Mouse (Mus musculus): ENCODE measurements around the gene Foxf1. TPM values are rescaled to one million over a fixed set of nuclear protein-coding genes. Genes with fewer than 3 reads are reported as not detected.
A peak's percentile ranks its signal among the peaks of the same experiment; 100 is the strongest.

Gene Foxf1
- polyA plus RNA-seq, 1 experiment from 2014 or later, result 5.6 TPM

DNA sequence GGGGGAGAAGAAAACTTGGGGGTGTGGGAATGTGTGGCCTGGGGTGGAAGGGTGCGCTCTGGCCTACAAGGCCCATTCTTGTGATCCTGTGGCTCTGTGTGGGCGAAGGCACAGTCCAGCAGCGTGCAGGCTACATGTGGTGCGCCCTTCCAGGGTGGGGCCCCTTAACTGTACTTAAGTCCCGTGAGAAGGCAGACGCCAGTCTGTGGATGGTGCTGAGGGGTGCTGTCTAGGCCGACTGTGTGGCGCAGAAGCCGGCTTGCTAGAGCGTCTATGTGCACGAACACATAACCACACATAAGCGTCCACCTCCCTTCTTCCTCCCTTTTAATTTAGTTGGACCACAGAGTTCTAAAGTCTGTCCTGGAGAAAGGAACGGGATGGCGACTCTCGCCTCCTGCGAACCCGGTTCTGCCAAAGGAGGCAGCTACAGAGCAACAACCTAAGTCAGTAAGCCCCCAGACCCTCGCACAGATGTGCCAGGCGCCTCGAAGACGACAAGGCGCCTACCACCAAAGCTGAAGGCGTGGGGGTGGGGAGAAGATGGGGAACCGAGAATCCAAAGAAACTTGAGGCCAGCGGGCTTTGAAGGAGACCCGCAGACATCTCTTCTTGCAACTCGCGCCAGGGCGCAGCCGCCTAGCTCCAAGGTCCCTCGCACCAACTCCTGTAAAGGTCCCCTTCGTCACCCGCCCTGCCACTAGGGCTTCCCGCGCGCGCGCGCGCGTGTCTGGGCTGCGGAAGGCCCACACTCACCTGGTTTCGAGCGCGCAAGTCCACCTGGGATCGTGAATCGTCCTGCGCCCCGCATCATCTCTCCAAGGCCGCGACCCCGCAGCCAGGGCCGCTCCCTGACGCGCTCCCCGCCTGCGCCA, 1.7 kb upstream of the Foxf1 start:
- peak overlapping the region; percentile 58 for H3K4me3 ChIP-seq (replicated peaks)
- DNase-seq, result no peak
- no peaks in the 10 kb centered on the region for H3K36me3 ChIP-seq
- 0 out of 2 replicates have a peak, but pooled peaks cover 8% of the 10 kb centered on the region for H3K4me1 ChIP-seq (replicated peaks)
- peak overlapping the region; percentile 39 for H3K9ac ChIP-seq
- peak overlapping the region; percentile 64 for H3K27ac ChIP-seq
- ATAC-seq (ENCODE audit: low read depth), result no peak
- peak overlapping the region; percentile 64 for H3K4me2 ChIP-seq
- WGBS (ENCODE audit: insufficient replicate concordance), result 3% methylated on average over 57 of the region's 57 CpGs
- no peaks in the 10 kb centered on the region for H3K9me3 ChIP-seq (replicated peaks)
- peaks cover 99% of the 10 kb centered on the region for H3K27me3 ChIP-seq

DNA sequence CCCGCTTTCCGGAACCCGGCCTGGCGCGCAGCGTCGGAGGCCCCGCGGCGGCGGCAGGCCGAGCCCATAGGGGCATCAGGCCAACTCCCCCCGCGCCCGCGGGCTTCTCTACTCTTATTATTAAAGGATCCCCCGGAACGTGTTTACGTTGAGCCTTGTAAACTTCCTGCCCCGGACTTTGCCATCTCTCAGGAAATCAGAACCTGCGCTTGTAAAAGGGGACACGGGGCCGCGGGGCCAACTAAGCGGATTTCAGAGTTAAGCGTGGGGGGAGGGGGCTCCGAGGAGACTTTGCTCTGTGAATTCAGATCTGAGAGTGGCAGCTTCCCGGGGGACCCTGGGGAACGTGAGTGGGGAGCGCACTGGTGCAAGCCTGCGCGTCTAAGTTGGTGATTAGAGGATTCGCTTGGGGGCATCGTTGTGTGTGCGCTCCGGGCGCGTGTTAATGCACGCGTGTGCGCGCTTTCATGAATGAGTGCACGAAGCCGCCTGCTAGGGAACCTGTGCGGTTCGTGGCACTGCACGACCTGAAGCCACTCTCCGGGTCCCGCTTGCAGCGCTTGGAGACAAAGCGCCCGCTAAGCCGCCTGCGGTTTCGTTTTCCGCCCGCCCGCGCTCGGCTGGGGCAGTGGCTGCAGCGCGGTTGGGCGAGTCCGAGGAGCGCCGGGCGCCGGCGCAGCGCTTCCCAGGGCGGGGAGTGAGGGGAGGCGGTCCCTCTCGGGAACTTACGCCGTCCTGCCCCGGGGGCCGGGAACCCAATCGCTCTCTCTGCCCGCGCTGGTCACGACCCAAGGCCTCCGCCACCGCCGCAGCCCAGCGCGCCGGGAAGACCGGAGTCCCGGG, 872 bp upstream of the Foxf1 start:
- ATAC-seq (ENCODE audit: low read depth) (0 out of 2 replicates have a peak, but pooled peaks have one; percentile 15), DNase-seq (no peak)
- Histone ChIP-seq H3K4me3 (replicated peaks) (peak overlapping the region; percentile 58), H3K4me2 (peak overlapping the region; percentile 64), H3K4me1 (replicated peaks) (0 out of 2 replicates have a peak, but pooled peaks cover 8% of the 10 kb centered on the region), H3K36me3 (no peaks in the 10 kb centered on the region), H3K27me3 (peaks cover 100% of the 10 kb centered on the region), H3K9ac (peak overlapping the region; percentile 39), H3K27ac (peak overlapping the region; percentile 64; the same call in 1 of the 2 replicates), H3K9me3 (replicated peaks) (no peaks in the 10 kb centered on the region)
- WGBS (ENCODE audit: insufficient replicate concordance), result under 1% methylated on average over 89 of the region's 89 CpGs

DNA sequence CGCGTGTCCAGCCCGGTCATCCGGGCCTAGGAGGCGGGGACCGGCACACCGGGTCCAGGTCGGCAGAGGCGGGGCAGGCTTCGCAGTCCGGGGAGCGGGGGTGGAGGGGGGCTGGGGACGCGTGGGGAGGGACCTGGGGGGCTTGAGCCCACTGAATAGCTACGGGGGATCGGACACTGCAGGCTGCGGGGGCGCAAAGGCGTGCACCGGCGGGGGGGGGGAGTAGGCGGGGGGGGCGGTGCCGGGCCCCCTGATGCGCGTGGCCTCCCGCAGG, 313 bp upstream of the Foxf1 start:
- H3K9ac ChIP-seq, result no peak overlapping the region
- peaks cover 100% of the 10 kb centered on the region for H3K27me3 ChIP-seq
- peak overlapping the region; percentile 64 for H3K4me2 ChIP-seq
- ATAC-seq (ENCODE audit: low read depth) (0 out of 2 replicates have a peak, but pooled peaks have one; percentile 5), DNase-seq (no peak)
- H3K36me3 ChIP-seq, result no peaks in the 10 kb centered on the region
- no peaks in the 10 kb centered on the region for H3K9me3 ChIP-seq (replicated peaks)
- H3K4me1 ChIP-seq (replicated peaks), result 0 out of 2 replicates have a peak, but pooled peaks cover 8% of the 10 kb centered on the region
- 0% methylated on average over 7 of the region's 27 CpGs for WGBS (ENCODE audit: insufficient replicate concordance)
- 0 out of 2 replicates have a peak overlapping the region, but pooled peaks have one; percentile 34 for H3K27ac ChIP-seq
- H3K4me3 ChIP-seq (replicated peaks), result peak overlapping the region; percentile 58

- peak overlapping the region; percentile 64; the same call in 1 of the 2 replicates for H3K4me2 ChIP-seq
- H3K27me3 ChIP-seq, result peaks cover 100% of the 10 kb centered on the region
- ATAC-seq (ENCODE audit: low read depth), result no peak
- 0 out of 2 replicates have a peak, but pooled peaks cover 8% of the 10 kb centered on the region for H3K4me1 ChIP-seq (replicated peaks)
- peak overlapping the region; percentile 54 for H3K9ac ChIP-seq
- H3K27ac ChIP-seq, result no peak overlapping the region
- WGBS (ENCODE audit: insufficient replicate concordance), result 4% methylated on average over 30 of the region's 30 CpGs
- no peak for DNase-seq
- no peaks in the 10 kb centered on the region for H3K9me3 ChIP-seq (replicated peaks)
- peak overlapping the region; percentile 58 for H3K4me3 ChIP-seq (replicated peaks)
- no peaks in the 10 kb centered on the region for H3K36me3 ChIP-seq
These were observed 825 bp downstream of the Foxf1 start for GRCm38 (mm10) chr8:121085011-121085410.

GRCm38 (mm10) chr8:121085561-121085960, 1.4 kb downstream of the Foxf1 start:
- ATAC-seq (ENCODE audit: low read depth), result no peak
- Histone ChIP-seq H3K4me3 (replicated peaks) (peak overlapping the region; percentile 58), H3K36me3 (no peaks in the 10 kb centered on the region), H3K9me3 (replicated peaks) (no peaks in the 10 kb centered on the region), H3K4me1 (replicated peaks) (0 out of 2 replicates have a peak, but pooled peaks cover 8% of the 10 kb centered on the region), H3K9ac (peak overlapping the region; percentile 54), H3K4me2 (peak overlapping the region; percentile 64; the same call in 1 of the 2 replicates), H3K27me3 (peaks cover 100% of the 10 kb centered on the region), H3K27ac (no peak overlapping the region)
- DNase-seq, result no peak
- WGBS (ENCODE audit: insufficient replicate concordance), result 53% methylated on average over 3 of the region's 3 CpGs

GRCm38 (mm10) chr8:121086004-121086900, 2.1 kb downstream of the Foxf1 start:
- Histone ChIP-seq H3K4me3 (replicated peaks) (peak overlapping the region; percentile 58), H3K4me2 (peak overlapping the region; percentile 28), H3K27ac (no peak overlapping the region), H3K9me3 (replicated peaks) (no peaks in the 10 kb centered on the region), H3K9ac (peak overlapping the region; percentile 54), H3K27me3 (peaks cover 100% of the 10 kb centered on the region), H3K4me1 (replicated peaks) (peaks cover 8% of the 10 kb centered on the region; the same call in 1 of the 2 replicates), H3K36me3 (no peaks in the 10 kb centered on the region)
- 20% methylated on average over 19 of the region's 19 CpGs for WGBS (ENCODE audit: insufficient replicate concordance)
- DNase-seq (no peak), ATAC-seq (ENCODE audit: low read depth) (no peak)

GRCm38 (mm10) chr8:121088281-121088680, 4.1 kb downstream of the Foxf1 start:
- no peak for ATAC-seq (ENCODE audit: low read depth)
- no peak for DNase-seq
- Histone ChIP-seq H3K9ac (no peak overlapping the region), H3K4me2 (no peak overlapping the region), H3K27ac (no peak overlapping the region), H3K9me3 (replicated peaks) (no peaks in the 10 kb centered on the region), H3K36me3 (no peaks in the 10 kb centered on the region), H3K4me3 (replicated peaks) (0 out of 2 replicates have a peak overlapping the region, but pooled peaks have one; percentile 1), H3K4me1 (replicated peaks) (peaks cover 6% of the 10 kb centered on the region; the same call in 1 of the 2 replicates), H3K27me3 (peaks cover 98% of the 10 kb centered on the region)
- 22% methylated on average over 8 of the region's 8 CpGs for WGBS (ENCODE audit: insufficient replicate concordance)

DNA sequence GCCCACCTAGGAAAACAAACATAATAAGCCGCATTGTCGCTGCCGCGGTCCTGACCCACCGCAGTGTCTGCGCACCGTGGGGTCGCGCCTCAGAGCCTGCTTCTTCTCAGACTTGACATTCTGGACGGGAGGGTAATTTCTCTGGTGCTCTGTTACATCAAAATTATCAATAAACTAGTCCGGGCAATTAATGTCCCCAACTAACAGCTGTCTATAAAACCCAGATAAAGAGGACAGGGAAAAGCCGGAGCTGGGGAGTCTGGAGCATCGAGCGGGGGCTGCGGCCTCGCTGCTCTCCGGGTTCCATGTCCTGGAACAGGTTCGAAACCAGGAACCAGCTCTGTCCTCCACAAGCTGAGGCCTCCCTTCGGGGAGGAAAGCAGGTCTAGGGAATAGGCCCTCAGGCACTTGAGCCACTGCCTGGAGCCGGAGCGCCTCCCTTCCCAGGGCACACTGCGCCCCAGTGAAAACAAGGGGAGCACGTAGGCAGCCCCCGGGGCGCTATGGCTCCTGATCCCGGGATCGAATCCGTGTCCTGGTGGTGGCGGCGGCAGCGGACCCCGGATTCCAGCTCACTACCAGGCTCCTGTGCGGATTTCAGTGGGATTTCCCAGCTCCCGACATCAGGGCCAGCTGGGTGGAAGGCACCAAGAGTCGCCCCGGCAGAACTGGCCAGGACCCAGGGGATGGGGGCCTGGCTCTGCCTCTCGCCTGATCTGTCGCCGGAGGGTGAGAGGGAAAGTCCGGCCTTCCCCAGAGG, 4.9 kb downstream of the Foxf1 start:
- peaks cover 3% of the 10 kb centered on the region; the same call in 1 of the 2 replicates for H3K4me1 ChIP-seq (replicated peaks)
- 0 out of 2 replicates have a peak overlapping the region, but pooled peaks have one; percentile 17 for H3K9ac ChIP-seq
- peaks cover 98% of the 10 kb centered on the region for H3K27me3 ChIP-seq
- H3K4me2 ChIP-seq, result peak overlapping the region; percentile 24
- ATAC-seq (ENCODE audit: low read depth) (no peak), DNase-seq (no peak)
- H3K9me3 ChIP-seq (replicated peaks), result no peaks in the 10 kb centered on the region
- H3K4me3 ChIP-seq (replicated peaks), result peak overlapping the region; percentile 6; the same call in 1 of the 2 replicates
- H3K36me3 ChIP-seq, result no peaks in the 10 kb centered on the region
- 17% methylated on average over 40 of the region's 40 CpGs for WGBS (ENCODE audit: insufficient replicate concordance)
- H3K27ac ChIP-seq, result no peak overlapping the region

DNA sequence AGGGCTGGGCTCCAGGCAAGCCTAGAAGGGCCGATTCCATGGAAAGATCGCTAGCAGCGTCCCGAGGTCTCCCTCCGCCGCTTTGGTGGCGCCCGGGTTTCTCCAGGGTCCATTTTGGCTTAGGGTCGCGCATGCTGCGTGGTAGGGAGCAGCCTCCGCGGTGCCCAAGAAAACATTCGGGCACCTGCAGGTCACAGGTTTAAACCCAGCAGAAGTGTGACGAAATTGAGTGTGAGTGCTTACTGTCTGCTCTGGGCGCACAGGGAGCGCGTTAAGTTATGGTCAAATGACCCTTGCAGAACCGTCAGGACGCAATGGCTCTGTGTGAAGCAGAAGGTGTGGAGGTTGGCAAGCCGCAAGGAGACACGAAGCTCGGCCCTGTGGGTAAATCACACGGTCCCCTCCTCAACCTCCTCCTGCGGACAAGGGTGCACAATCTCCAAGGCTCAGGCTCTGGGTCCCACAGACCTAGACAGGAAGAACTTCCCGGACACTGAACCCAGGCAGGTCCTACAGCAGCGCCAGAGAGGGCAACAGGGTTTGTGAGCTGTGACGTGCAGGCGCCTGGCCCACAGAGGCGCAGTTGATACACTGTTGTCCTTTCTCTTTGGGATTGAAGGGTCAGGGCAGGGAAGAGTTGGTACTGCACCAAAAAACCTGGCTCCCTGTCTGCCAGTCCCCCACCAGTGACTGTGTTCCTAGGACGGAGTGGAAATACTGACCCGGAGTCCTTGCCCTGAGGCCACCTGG, 5.6 kb downstream of the Foxf1 start:
- H3K9ac ChIP-seq, result 0 out of 2 replicates have a peak overlapping the region, but pooled peaks have one; percentile 17

More for the DNA sequence above, 5.6 kb downstream of the Foxf1 start:
- 18% methylated on average over 32 of the region's 32 CpGs for WGBS (ENCODE audit: insufficient replicate concordance)
- Histone ChIP-seq H3K27me3 (peaks cover 92% of the 10 kb centered on the region), H3K9me3 (replicated peaks) (no peaks in the 10 kb centered on the region), H3K27ac (no peak overlapping the region), H3K4me1 (replicated peaks) (no peaks in the 10 kb centered on the region; the same call in 1 of the 2 replicates), H3K4me3 (replicated peaks) (no peak overlapping the region), H3K4me2 (peak overlapping the region; percentile 24), H3K36me3 (no peaks in the 10 kb centered on the region)
- ATAC-seq (ENCODE audit: low read depth) (no peak), DNase-seq (no peak)
